Mouse (Mus musculus) cerebellum, adult 9-10 months (tissue): ENCODE results near the gene Ppp4r1.

ENCODE experiments used
- DNase-seq: peaks from one replicate; pipeline ENCODE4 v3.0.0; 2022

Gene Ppp4r1

GRCm38 (mm10) chr17:65864742-65865141 lies 82.4 kb downstream of the Ppp4r1 start:
- peak; percentile 69 for DNase-seq

- no peak for DNase-seq
Measured at GRCm38 (mm10) chr17:65865265-65865664, 82.9 kb downstream of the Ppp4r1 start.

- no peak for DNase-seq
Measured at GRCm38 (mm10) chr17:65866201-65866600, 83.8 kb downstream of the Ppp4r1 start.

- no peak for DNase-seq
Measured at GRCm38 (mm10) chr17:65867996-65868395, 85.6 kb downstream of the Ppp4r1 start.

- no peak for DNase-seq
Measured at GRCm38 (mm10) chr17:65869720-65870119, 87.3 kb downstream of the Ppp4r1 start.

- DNase-seq: peak; percentile 79
Measured at GRCm38 (mm10) chr17:65870146-65870545, 87.8 kb downstream of the Ppp4r1 start.

GRCm38 (mm10) chr17:65871641-65872041 lies 89.3 kb downstream of the Ppp4r1 start:
- no peak for DNase-seq

- DNase-seq: no peak
Measured at GRCm38 (mm10) chr17:65872051-65872450, 89.7 kb downstream of the Ppp4r1 start.

GRCm38 (mm10) chr17:65872652-65873051 lies 90.3 kb downstream of the Ppp4r1 start:
- DNase-seq: peak; percentile 70

- no peak for DNase-seq
Measured at GRCm38 (mm10) chr17:65873156-65873555, 90.8 kb downstream of the Ppp4r1 start.

- no peak for DNase-seq
Measured at GRCm38 (mm10) chr17:65873834-65874233, 91.5 kb downstream of the Ppp4r1 start.

- no peak for DNase-seq
Measured at GRCm38 (mm10) chr17:65877026-65877425, 94.7 kb downstream of the Ppp4r1 start.

- peak; percentile 66 for DNase-seq
Measured at GRCm38 (mm10) chr17:65884061-65884669, 101.8 kb downstream of the Ppp4r1 start.

GRCm38 (mm10) chr17:65884691-65885397 lies 102.5 kb downstream of the Ppp4r1 start:
- peak; percentile 100 for DNase-seq

- no peak for DNase-seq
Measured at GRCm38 (mm10) chr17:65885398-65885696, 103.0 kb downstream of the Ppp4r1 start.

- peak; percentile 71 for DNase-seq
Measured at GRCm38 (mm10) chr17:65885697-65886529, 103.5 kb downstream of the Ppp4r1 start, which contains the start of gene Ralbp1. Gene Ralbp1 (minus strand): TSS chr17:65885798.

- DNase-seq: no peak
Measured at GRCm38 (mm10) chr17:65886571-65886970, 104.2 kb downstream of the Ppp4r1 start.

GRCm38 (mm10) chr17:65889476-65889875 lies 107.1 kb downstream of the Ppp4r1 start:
- DNase-seq: no peak
